Mouse (Mus musculus): ENCODE measurements around the gene Xirp2.
"Not testable (repeated sequence)": the region's sequence is repeated elsewhere in the genome, so short reads cannot be mapped to it uniquely, and the experiment has no call there.

Xirp2 gene

GRCm38 (mm10) chr2:67445780-67446179 lies at the start of gene Xirp2:
Gene Xirp2, plus strand, starts transcription at chr2:67446002.
- DNase-seq (ENCODE audit: low spot score in 2 of 2) = no peak

DNA sequence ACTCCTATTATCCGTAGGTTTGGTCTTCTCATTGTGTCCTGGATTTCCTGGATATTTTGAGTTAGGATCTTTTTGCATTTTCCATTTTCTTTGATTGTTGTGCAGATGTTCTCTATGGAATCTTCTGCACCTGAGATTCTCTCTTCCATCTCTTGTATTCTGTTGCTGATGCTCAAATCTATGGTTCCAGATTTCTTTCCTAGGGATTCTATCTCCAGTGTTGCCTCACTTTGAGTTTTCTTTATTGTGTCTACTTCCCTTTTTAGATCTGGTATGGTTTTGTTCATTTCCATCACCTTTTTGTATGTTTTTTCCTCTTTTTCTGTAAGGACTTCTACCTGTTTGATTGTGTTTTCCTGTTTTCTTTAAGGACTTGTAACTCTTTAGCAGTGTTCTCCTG lies 32.4 kb upstream of the Xirp2 start, which contains the start of gene Gm21830:
Gm21830 (plus strand) TSS at position 301 of the 400 bp plus-strand sequence.
- DNase-seq (ENCODE audit: low spot score in 2 of 2) = not testable (repeated sequence)

- DNase-seq (ENCODE audit: low spot score in 2 of 2) = no peak
Measured at GRCm38 (mm10) chr2:67420853-67421252, 24.9 kb upstream of the Xirp2 start.

GRCm38 (mm10) chr2:67422799-67423198 lies 23.0 kb upstream of the Xirp2 start:
- DNase-seq (ENCODE audit: low spot score in 2 of 2) = no peak

DNA sequence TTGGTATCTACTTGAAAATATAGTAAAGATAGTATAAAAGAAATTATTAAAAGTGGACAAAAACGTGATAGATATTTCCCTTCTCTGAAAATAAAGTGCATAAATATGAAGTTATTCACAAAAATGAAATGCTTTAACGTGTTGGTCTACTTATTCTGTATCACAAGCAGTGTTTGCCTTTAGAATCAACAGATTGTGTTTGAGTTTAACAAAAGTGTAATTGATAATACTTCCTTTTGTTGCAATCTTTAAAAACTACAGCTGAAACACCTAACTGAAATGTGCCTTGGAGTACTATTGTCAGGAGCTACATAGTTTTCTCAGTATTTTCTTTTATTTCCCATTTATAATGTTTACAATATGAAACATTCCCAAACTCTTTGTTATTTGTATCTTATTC lies 12.7 kb upstream of the Xirp2 start, which contains the start of gene Gm26727:
Gm26727 (minus strand) TSS at position 101 of the 400 bp plus-strand sequence.
- no peak for DNase-seq (ENCODE audit: low spot score in 2 of 2)

DNA sequence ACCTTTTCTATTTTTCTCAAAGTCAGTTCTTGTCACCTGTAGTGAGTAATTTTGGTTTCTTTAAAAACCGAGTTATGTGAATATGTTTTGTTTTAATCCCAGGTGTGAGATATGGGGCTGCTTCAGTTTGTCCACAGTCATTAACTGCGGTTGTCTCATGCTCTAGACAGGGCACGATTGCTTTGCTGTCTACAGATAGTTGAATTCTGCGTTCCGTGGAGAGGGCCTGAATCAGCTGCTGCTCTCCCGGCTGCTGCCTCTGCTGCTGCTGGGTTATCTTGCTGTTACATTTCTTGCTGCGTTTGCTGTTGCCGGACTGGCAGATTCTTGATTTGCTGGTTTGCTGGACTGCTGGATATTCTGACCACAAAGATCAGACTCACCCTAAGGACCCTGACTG lies 7.5 kb upstream of the Xirp2 start:
- DNase-seq (ENCODE audit: low spot score in 2 of 2) = no peak

GRCm38 (mm10) chr2:67446772-67447171 lies 970 bp downstream of the Xirp2 start:
- DNase-seq (ENCODE audit: low spot score in 2 of 2) = no peak

DNA sequence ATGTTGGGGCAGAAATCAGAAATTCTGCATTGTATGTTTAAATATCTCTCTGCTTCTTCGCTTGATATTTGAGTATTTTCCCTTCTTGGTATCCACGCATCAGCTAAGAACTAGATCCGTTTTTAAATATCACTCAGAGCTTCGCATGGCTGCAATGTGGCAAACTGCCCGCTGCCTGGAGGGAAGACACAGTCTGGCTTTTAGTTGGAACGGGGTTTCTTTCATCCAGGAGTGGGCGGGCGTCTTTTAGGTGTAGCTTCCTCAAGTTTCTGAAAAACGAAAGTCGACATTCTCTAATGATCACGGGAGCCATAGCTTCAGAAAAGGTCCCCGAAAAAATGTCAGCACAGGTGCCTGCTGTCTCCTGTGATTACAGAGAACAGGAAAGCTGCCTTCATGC lies 1.4 kb downstream of the Xirp2 start:
- no peak for DNase-seq (ENCODE audit: low spot score in 2 of 2)

DNA sequence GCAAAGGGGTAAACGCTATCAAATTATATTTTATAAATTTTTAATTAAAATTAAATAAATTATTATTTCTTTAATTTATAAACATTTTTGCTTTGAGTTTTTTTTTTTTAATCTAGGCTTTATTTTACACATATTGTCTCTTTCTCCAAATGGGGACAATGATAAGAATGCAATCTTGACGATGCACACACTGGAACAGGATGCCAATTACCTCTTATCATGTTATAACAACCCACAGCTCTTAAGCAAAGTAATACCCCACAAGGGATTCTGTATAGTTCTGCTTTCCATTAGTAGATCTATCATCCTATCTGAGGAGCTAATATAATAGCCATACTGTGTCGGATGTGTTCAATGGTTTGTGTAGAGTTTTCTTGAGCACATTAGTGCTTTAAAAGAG lies 15.1 kb downstream of the Xirp2 start:
- DNase-seq (ENCODE audit: low spot score in 2 of 2) = no peak

DNA sequence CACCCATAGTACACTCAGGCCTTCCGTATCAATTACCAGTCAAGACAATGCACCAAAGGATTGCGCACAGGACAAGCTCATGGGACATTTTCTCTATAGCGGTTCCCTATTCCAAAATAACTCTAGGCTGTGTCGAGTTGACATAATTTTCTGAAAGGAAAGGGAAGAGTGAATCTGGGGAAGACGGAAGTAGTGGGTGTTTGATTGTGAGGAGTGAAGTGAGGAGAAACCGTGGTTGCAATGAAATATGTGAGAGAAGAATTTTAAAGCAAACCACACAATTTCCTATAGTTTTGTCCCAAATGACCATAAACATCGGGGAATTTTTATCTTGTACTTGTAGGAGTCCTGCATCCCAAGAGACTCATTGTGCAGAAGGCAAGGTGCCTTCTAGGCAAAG lies 21.2 kb downstream of the Xirp2 start:
- no peak for DNase-seq (ENCODE audit: low spot score in 2 of 2)

DNA sequence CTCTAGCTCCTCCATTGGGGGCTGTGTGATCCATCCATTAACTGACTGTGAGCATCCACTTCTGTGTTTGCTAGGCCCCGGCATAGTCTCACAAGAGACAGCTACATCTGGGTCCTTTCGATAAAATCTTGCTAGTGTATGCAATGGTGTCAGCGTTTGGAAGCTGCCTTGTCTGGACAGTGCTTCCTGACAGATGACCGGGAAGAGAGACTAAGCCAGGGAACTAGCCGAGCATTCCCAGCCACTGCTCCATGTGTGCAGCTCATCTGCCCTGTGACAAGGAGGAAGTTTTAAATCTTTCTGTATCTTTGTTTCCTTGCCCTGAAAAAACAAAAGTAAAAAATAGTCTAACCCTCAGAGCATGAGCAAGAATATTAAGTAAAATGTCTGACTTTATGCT lies 24.2 kb downstream of the Xirp2 start:
- not testable (repeated sequence) for DNase-seq (ENCODE audit: low spot score in 2 of 2)

DNA sequence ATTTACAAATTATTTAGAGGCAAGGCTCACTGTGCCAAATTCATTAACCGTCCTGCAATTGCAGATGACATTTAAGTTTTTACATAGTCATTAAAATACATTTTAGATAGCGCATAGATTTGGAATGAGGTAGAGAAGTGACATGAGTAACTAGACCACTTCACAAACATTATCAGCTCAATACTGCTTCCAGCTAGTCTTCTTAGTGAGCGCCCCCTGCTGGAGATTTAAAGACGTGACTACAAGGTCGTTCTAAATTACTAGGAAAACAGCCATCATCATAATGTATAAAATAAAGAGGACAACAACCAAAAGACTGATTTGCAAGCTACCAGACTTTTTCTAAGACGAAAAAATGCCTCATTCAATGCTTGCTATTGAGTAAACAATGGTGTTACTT lies 32.0 kb downstream of the Xirp2 start:
- DNase-seq (ENCODE audit: low spot score in 2 of 2) = peak in 1 of 2 experiments; percentile 4

DNA sequence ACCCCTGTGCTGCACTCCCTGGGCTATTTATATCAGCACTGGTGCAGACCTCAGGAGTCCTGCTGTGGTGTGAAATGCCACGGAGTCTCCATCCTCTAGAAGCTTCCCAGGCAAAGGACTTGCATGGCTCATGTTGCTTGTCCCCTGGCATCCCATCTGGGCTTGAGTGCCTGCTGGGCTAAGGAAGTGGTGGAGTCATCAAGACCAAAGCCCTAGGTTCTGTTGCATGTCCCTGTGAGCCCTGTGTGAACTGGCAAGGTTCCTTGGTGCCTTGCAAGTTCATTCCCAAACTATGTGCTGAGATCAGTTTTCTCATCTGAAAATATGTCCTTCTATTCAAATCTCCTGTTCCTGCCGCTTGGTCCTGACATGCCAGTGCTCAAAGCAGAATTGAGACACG lies 35.2 kb downstream of the Xirp2 start:
- no peak for DNase-seq (ENCODE audit: low spot score in 2 of 2)

- no peak for DNase-seq (ENCODE audit: low spot score in 2 of 2)
Measured at GRCm38 (mm10) chr2:67486721-67487120, 40.9 kb downstream of the Xirp2 start.

- no peak for DNase-seq (ENCODE audit: low spot score in 2 of 2)
Measured at GRCm38 (mm10) chr2:67487162-67487561, 41.4 kb downstream of the Xirp2 start.

- DNase-seq (ENCODE audit: low spot score in 2 of 2) = no peak
Measured at GRCm38 (mm10) chr2:67488465-67489127, 42.8 kb downstream of the Xirp2 start.

DNA sequence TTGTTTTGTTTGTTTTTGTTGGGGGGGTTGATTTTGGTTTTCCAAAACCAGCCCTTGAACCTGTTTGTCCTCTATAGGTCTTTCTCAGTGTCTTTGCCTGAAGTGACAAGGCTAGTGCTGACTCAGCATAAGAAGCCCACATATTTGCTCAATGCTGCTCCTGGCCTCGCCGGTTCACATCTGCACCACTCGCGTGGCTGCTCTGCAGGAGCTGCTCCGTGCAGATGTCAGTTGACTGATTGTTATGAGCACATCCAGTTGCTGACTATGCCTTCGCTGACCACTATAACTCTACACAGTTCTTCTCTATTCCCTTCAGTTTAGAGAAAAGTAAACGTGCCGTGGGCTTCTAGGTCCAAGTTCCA lies 43.3 kb downstream of the Xirp2 start:
- no peak for DNase-seq (ENCODE audit: low spot score in 2 of 2)

DNA sequence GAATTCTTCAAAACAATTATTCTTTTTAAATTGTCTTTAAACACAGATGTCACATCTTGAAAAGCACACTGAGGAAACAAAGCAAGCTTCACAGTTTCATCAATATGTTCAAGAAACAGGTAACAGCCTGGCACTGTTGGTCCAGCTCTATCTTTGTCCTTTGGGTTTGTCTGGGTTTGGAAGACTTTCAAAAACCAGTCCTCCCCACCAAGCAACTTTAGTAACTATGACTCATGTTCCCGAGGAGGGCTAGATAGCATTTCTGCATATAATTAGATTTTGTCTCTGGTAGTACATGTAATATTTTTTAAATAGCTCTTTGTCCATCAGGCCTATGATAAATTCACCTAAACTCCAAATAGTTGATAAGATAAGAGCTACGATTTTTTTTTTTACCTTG lies 59.7 kb downstream of the Xirp2 start:
- DNase-seq (ENCODE audit: low spot score in 2 of 2) = no peak

GRCm38 (mm10) chr2:67516405-67516804 lies 70.6 kb downstream of the Xirp2 start:
- no peak for DNase-seq (ENCODE audit: low spot score in 2 of 2)

DNA sequence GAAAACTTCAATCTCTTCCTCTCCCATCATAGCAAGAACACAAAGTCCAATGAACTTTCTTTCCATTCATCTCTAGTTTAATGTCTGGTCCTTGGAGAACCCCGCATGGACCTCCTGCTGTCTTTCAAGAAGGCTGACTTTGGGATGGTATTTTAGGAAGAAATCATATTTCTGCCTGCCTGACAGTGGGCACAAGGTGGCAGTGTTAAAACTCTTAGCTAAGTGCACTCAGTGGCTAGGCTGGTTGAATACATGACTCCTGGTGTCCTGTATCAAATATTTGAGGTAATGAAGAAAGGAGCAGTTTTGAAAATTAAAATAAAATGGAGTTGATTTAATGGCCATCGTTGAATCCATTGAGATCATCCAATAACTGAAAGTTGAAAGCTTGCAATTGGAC lies 89.5 kb downstream of the Xirp2 start:
- DNase-seq (ENCODE audit: low spot score in 2 of 2) = no peak

GRCm38 (mm10) chr2:67539426-67539825 lies 93.6 kb downstream of the Xirp2 start:
- DNase-seq (ENCODE audit: low spot score in 2 of 2) = no peak

GRCm38 (mm10) chr2:67541957-67542696 lies 96.3 kb downstream of the Xirp2 start:
- no peak for DNase-seq (ENCODE audit: low spot score in 2 of 2)

DNA sequence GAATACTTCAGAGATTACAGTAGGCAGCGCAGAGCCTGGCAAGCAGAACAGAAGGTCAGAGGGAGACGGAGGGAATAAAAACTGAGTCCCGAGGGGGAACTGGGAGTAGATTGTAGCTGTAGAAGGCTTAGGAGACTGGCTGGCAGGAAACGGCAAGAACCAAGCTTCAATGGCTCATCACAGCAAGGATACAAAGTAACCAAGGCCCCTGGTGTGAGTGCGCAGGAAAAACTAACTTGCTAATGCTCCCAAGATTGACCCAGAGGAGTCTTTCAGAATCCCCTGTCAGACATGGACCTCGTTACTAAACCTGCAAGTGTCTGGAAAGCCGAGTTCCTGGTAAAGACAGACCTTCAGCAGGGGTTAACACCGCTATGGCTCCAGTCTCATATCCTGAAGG lies 98.6 kb downstream of the Xirp2 start:
- no peak for DNase-seq (ENCODE audit: low spot score in 2 of 2)

All from urinary bladder, adult 18-20 months (tissue).